Mouse (Mus musculus) heart, embryonic 15.5 days (tissue): ENCODE results near the gene Mum1l1. TPM values are rescaled to one million over a fixed set of nuclear protein-coding genes. Genes with fewer than 3 reads are reported as not detected.

Experiments used
- ATAC-seq: fragments of 200-750 bp; cut with Nextera tagmentation; replicated peaks from 2 replicates; pipeline ENCODE4 v1.8.0; 2017; ENCODE audit warnings: low read depth, moderate TSS enrichment; ENCODE audit not compliant: insufficient number of reproducible peaks, insufficient read depth, low FRiP score
- H3K27ac ChIP-seq: fragments of 300-500 bp; sonication (generic); 2 replicates; pipeline ENCODE4 v1.5.1; 2015; ENCODE audit warnings: mild to moderate bottlenecking, inconsistent platforms
- H3K27me3 ChIP-seq: fragments of 300-500 bp; sonication (generic); 2 replicates; pipeline ENCODE4 v1.6.1; 2015; ENCODE audit warnings: inconsistent platforms
- H3K36me3 ChIP-seq: fragments of 300-500 bp; sonication (generic); 2 replicates; pipeline ENCODE4 v1.6.1; 2015; ENCODE audit warnings: mild to moderate bottlenecking, inconsistent platforms
- H3K4me1 ChIP-seq: fragments of 300-500 bp; sonication (generic); replicated peaks from 2 replicates; pipeline ENCODE4 v1.6.1; 2015; ENCODE audit warnings: inconsistent platforms
- H3K4me2 ChIP-seq: fragments of 300-500 bp; sonication (generic); 2 replicates; pipeline ENCODE4 v1.6.1; 2015; ENCODE audit warnings: inconsistent platforms, mild to moderate bottlenecking, moderate library complexity
- H3K4me3 ChIP-seq: fragments of 300-500 bp; sonication (generic); 2 replicates; pipeline ENCODE4 v1.5.1; 2015; ENCODE audit warnings: mild to moderate bottlenecking, inconsistent platforms
- H3K9ac ChIP-seq: fragments of 300-500 bp; sonication (generic); 2 replicates; pipeline ENCODE4 v1.6.1; 2015; ENCODE audit warnings: mild to moderate bottlenecking, inconsistent platforms
- H3K9me3 ChIP-seq: fragments of 300-500 bp; sonication (generic); replicated peaks from 2 replicates; pipeline ENCODE4 v1.6.1; 2016; ENCODE audit warnings: inconsistent platforms
- WGBS: fragments of 180-500 bp; shearing (Covaris S2); methylation state at CpG from one replicate; pipeline ENCODE4 v1.1.7; 2015; ENCODE audit warnings: mixed read lengths; 5-methylcytosine and 5-hydroxymethylcytosine counted together
- polyA plus RNA-seq: library from polyadenylated mRNA; unstranded; fragments of >200 nt; fragmentation: Nextera tagmentation; extraction: Ambion mirVana; gene quantifications from 2 replicates; pipeline ENCODE4 v1.2.1, GENCODE M21; 2015

The Mum1l1 gene
- polyA plus RNA-seq, 1 experiment from 2014 or later, result 32.7 TPM

- H3K4me3 ChIP-seq, result no peak overlapping the region
- H3K9me3 ChIP-seq, result no peaks in the 10 kb centered on the region
- no peak overlapping the region for H3K4me2 ChIP-seq
- H3K36me3 ChIP-seq, result no peaks in the 10 kb centered on the region
- no peak for ATAC-seq
- 59% methylated on average over 3 of the region's 3 CpGs for WGBS
- no peak overlapping the region for H3K9ac ChIP-seq
- H3K27me3 ChIP-seq, result no peaks in the 10 kb centered on the region
- no peak overlapping the region for H3K27ac ChIP-seq
- peaks cover 4% of the 10 kb centered on the region; the same call in 1 of the 2 replicates for H3K4me1 ChIP-seq
Observed at GRCm38 (mm10) chrX:139221893-139222292, 12.1 kb downstream of the Mum1l1 start.

- H3K4me2 ChIP-seq, result peak overlapping the region; percentile 30; the same call in 1 of the 2 replicates
- no peaks in the 10 kb centered on the region for H3K27me3 ChIP-seq
- H3K4me3 ChIP-seq, result no peak overlapping the region
- 0 out of 2 replicates have a peak, but pooled peaks cover 6% of the 10 kb centered on the region for H3K36me3 ChIP-seq
- H3K4me1 ChIP-seq, result no peaks in the 10 kb centered on the region; the same call in 1 of the 2 replicates
- H3K27ac ChIP-seq, result no peak overlapping the region
- no peak overlapping the region for H3K9ac ChIP-seq
- no peaks in the 10 kb centered on the region for H3K9me3 ChIP-seq
- ATAC-seq, result peak; percentile 75; the same call in 1 of the 2 replicates
- WGBS, result 36% methylated on average over 9 of the region's 9 CpGs
Observed at GRCm38 (mm10) chrX:139231143-139231542, 21.3 kb downstream of the Mum1l1 start.

- WGBS, result 75% methylated on average over 3 of the region's 3 CpGs
- H3K27ac ChIP-seq, result no peak overlapping the region
- H3K36me3 ChIP-seq, result no peaks in the 10 kb centered on the region
- H3K4me2 ChIP-seq, result no peak overlapping the region
- no peak overlapping the region for H3K9ac ChIP-seq
- H3K4me3 ChIP-seq, result no peak overlapping the region
- no peaks in the 10 kb centered on the region for H3K27me3 ChIP-seq
- ATAC-seq, result no peak
- H3K4me1 ChIP-seq, result no peaks in the 10 kb centered on the region
- no peaks in the 10 kb centered on the region for H3K9me3 ChIP-seq
Observed at GRCm38 (mm10) chrX:139247294-139247693, 37.5 kb downstream of the Mum1l1 start.

GRCm38 (mm10) chrX:139257072-139257471 lies 47.2 kb downstream of the Mum1l1 start:
- Histone ChIP-seq H3K9ac (no peak overlapping the region), H3K27me3 (no peaks in the 10 kb centered on the region), H3K4me1 (no peaks in the 10 kb centered on the region), H3K27ac (no peak overlapping the region), H3K9me3 (no peaks in the 10 kb centered on the region), H3K4me2 (no peak overlapping the region), H3K36me3 (no peaks in the 10 kb centered on the region), H3K4me3 (no peak overlapping the region)
- ATAC-seq, result no peak
- 77% methylated on average over 10 of the region's 10 CpGs for WGBS

- Histone ChIP-seq H3K36me3 (no peaks in the 10 kb centered on the region), H3K4me1 (no peaks in the 10 kb centered on the region), H3K9me3 (no peaks in the 10 kb centered on the region), H3K27me3 (no peaks in the 10 kb centered on the region), H3K27ac (no peak overlapping the region), H3K9ac (no peak overlapping the region), H3K4me2 (no peak overlapping the region), H3K4me3 (no peak overlapping the region)
- WGBS, result 78% methylated on average over 4 of the region's 4 CpGs
- ATAC-seq, result no peak
Observed at GRCm38 (mm10) chrX:139281966-139282365, 72.1 kb downstream of the Mum1l1 start.

Other genes with a start within 250 kb of the Mum1l1 start
- gene Serpina7, start 124.8 kb upstream of the Mum1l1 start, polyA plus RNA-seq, result 0.39 TPM in 1 of 2 replicates, not detected in the other
- not detected in 2 replicates for gene 4930513O06Rik, start 123.8 kb upstream of the Mum1l1 start, polyA plus RNA-seq
- gene 4933428M09Rik, start 30.8 kb upstream of the Mum1l1 start, polyA plus RNA-seq, result not detected in 2 replicates
- gene Trap1a, start 123.6 kb downstream of the Mum1l1 start, polyA plus RNA-seq, result 0.14 and 0.19 TPM in 2 replicates